Mouse (Mus musculus) liver, embryonic 11.5 days (tissue): ENCODE measurements around the gene Cdkl3. TPM values are rescaled to one million over a fixed set of nuclear protein-coding genes. Genes with fewer than 3 reads are reported as not detected.
"Not testable (repeated sequence)": the region's sequence is repeated elsewhere in the genome, so short reads cannot be mapped to it uniquely, and the experiment has no call there.

Experiments
- ATAC-seq: fragments of 200-750 bp; cut with Nextera tagmentation; replicated peaks from 2 replicates; pipeline ENCODE4 v1.8.0; 2017; ENCODE audit warnings: moderate number of reproducible peaks, mild to moderate bottlenecking, moderate TSS enrichment, moderate library complexity; ENCODE audit not compliant: low FRiP score
- DNase-seq: peaks from one replicate; pipeline ENCODE4 v3.0.0-alpha.2; 2017; ENCODE audit warnings: low spot score
- H3K27ac ChIP-seq: fragments of 300-500 bp; sonication (generic); 2 replicates; pipeline ENCODE4 v1.5.1; 2014; ENCODE audit warnings: mild to moderate bottlenecking, low read depth, low read length, control low read depth
- H3K27me3 ChIP-seq: fragments of 300-500 bp; sonication (generic); replicated peaks from 2 replicates; pipeline ENCODE4 v1.6.1; 2014; ENCODE audit warnings: low read length, mixed read lengths; ENCODE audit not compliant: control insufficient read depth, insufficient read depth
- H3K36me3 ChIP-seq: fragments of 300-500 bp; sonication (generic); 2 replicates; pipeline ENCODE4 v1.6.1; 2014; ENCODE audit warnings: mild to moderate bottlenecking, low read length, moderate library complexity, mixed read lengths; ENCODE audit not compliant: control insufficient read depth, insufficient read depth
- H3K4me1 ChIP-seq: fragments of 300-500 bp; sonication (generic); replicated peaks from 2 replicates; pipeline ENCODE4 v1.6.1; 2014; ENCODE audit warnings: low read length, mixed read lengths; ENCODE audit not compliant: control insufficient read depth, insufficient read depth
- H3K4me2 ChIP-seq: fragments of 300-500 bp; sonication (generic); 2 replicates; pipeline ENCODE4 v1.6.1; 2014; ENCODE audit warnings: mild to moderate bottlenecking, control low read depth, moderate library complexity
- H3K4me3 ChIP-seq: fragments of 300-500 bp; sonication (generic); 2 replicates; pipeline ENCODE4 v1.5.1; 2014; ENCODE audit warnings: low read depth, low read length, control low read depth
- H3K9ac ChIP-seq: fragments of 300-500 bp; sonication (generic); 2 replicates; pipeline ENCODE4 v1.6.1; 2014; ENCODE audit warnings: low read depth, low read length, control low read depth
- H3K9me3 ChIP-seq: fragments of 300-500 bp; sonication (generic); 2 replicates; pipeline ENCODE4 v1.6.1; 2016; ENCODE audit warnings: low read length, inconsistent platforms, mixed read lengths; ENCODE audit not compliant: control insufficient read depth
- WGBS: fragments of 180-500 bp; shearing (Covaris S2); extraction: QIAGEN DNeasy Blood & Tissue Kit; methylation state at CpG from one replicate; pipeline ENCODE4 v1.1.7; 2014; 5-methylcytosine and 5-hydroxymethylcytosine counted together
- polyA plus RNA-seq: library from polyadenylated mRNA; unstranded; fragments of >200 nt; fragmentation: Nextera tagmentation; extraction: Ambion mirVana; gene quantifications from 2 replicates; pipeline ENCODE4 v1.2.1, GENCODE M21; 2014

Cdkl3 gene
- polyA plus RNA-seq, 1 experiment from 2014 or later, result 3.4 TPM

GRCm38 (mm10) chr11:52109421-52109820 lies 105.4 kb downstream of the Cdkl3 start:
- H3K4me3 ChIP-seq, result no peak overlapping the region
- no peak overlapping the region for H3K9ac ChIP-seq
- H3K27ac ChIP-seq, result no peak overlapping the region
- ATAC-seq (no peak), DNase-seq (no peak)
- no peak overlapping the region for H3K4me2 ChIP-seq
- H3K27me3 ChIP-seq, result no peaks in the 10 kb centered on the region
- peaks cover 2% of the 10 kb centered on the region for H3K4me1 ChIP-seq
- 85% methylated on average over 1 of the region's 1 CpGs for WGBS
- peaks cover 2% of the 10 kb centered on the region; the same call in 1 of the 2 replicates for H3K36me3 ChIP-seq
- H3K9me3 ChIP-seq, result no peaks in the 10 kb centered on the region

GRCm38 (mm10) chr11:52115479-52115878 lies 111.5 kb downstream of the Cdkl3 start:
- Histone ChIP-seq H3K4me1 (peaks cover 4% of the 10 kb centered on the region), H3K9ac (no peak overlapping the region), H3K4me3 (no peak overlapping the region), H3K27me3 (no peaks in the 10 kb centered on the region), H3K9me3 (no peaks in the 10 kb centered on the region), H3K27ac (peak overlapping the region; percentile 39), H3K4me2 (peak overlapping the region; percentile 21; the same call in 1 of the 2 replicates), H3K36me3 (peaks cover 48% of the 10 kb centered on the region)
- 68% methylated on average over 3 of the region's 3 CpGs for WGBS
- ATAC-seq (peak; percentile 85), DNase-seq (no peak)

GRCm38 (mm10) chr11:52116117-52116516 lies 112.1 kb downstream of the Cdkl3 start:
- not testable (repeated sequence) for H3K4me1 ChIP-seq, DNase-seq, H3K4me2 ChIP-seq, H3K9ac ChIP-seq, H3K27me3 ChIP-seq, H3K4me3 ChIP-seq, ATAC-seq, H3K9me3 ChIP-seq
- Histone ChIP-seq H3K27ac (peak overlapping the region; percentile 39), H3K36me3 (peaks cover 52% of the 10 kb centered on the region)
- WGBS, result 77% methylated on average over 6 of the region's 6 CpGs

- Histone ChIP-seq H3K9me3 (no peaks in the 10 kb centered on the region), H3K4me1 (peaks cover 4% of the 10 kb centered on the region; the same call in 1 of the 2 replicates), H3K27ac (no peak overlapping the region), H3K4me2 (no peak overlapping the region), H3K9ac (no peak overlapping the region), H3K4me3 (no peak overlapping the region), H3K36me3 (peaks cover 61% of the 10 kb centered on the region), H3K27me3 (no peaks in the 10 kb centered on the region)
- WGBS, result 91% methylated on average over 7 of the region's 7 CpGs
- DNase-seq (no peak), ATAC-seq (no peak)
Observed at GRCm38 (mm10) chr11:52117156-52117555, 113.1 kb downstream of the Cdkl3 start.

- H3K27me3 ChIP-seq, H3K4me3 ChIP-seq, H3K27ac ChIP-seq, DNase-seq, H3K9ac ChIP-seq, H3K9me3 ChIP-seq, ATAC-seq, H3K4me1 ChIP-seq, H3K4me2 ChIP-seq: not testable (repeated sequence)
- peaks cover 73% of the 10 kb centered on the region for H3K36me3 ChIP-seq
Observed at GRCm38 (mm10) chr11:52120415-52120814, 116.4 kb downstream of the Cdkl3 start.

GRCm38 (mm10) chr11:52122045-52122444 lies 118.0 kb downstream of the Cdkl3 start:
- WGBS, result 91% methylated on average over 6 of the region's 6 CpGs

GRCm38 (mm10) chr11:52124468-52124867 lies 120.4 kb downstream of the Cdkl3 start:
- WGBS, result 82% methylated on average over 4 of the region's 4 CpGs
- DNase-seq (no peak), ATAC-seq (peak; percentile 53; the same call in 1 of the 2 replicates)

More at GRCm38 (mm10) chr11:52122045-52122444, 118.0 kb downstream of the Cdkl3 start:
- no peak for ATAC-seq
- no peak for DNase-seq
- Histone ChIP-seq H3K9me3 (no peaks in the 10 kb centered on the region), H3K9ac (no peak overlapping the region), H3K27me3 (no peaks in the 10 kb centered on the region), H3K27ac (no peak overlapping the region), H3K36me3 (peaks cover 63% of the 10 kb centered on the region), H3K4me2 (no peak overlapping the region), H3K4me1 (no peaks in the 10 kb centered on the region), H3K4me3 (no peak overlapping the region)

GRCm38 (mm10) chr11:52127169-52127568 lies 123.1 kb downstream of the Cdkl3 start:
- H3K27me3 ChIP-seq, result no peaks in the 10 kb centered on the region
- WGBS, result 68% methylated on average over 3 of the region's 3 CpGs
- H3K9me3 ChIP-seq, result no peaks in the 10 kb centered on the region
- H3K36me3 ChIP-seq, result peaks cover 18% of the 10 kb centered on the region
- no peak overlapping the region for H3K4me2 ChIP-seq
- no peaks in the 10 kb centered on the region for H3K4me1 ChIP-seq
- ATAC-seq, result no peak
- H3K4me3 ChIP-seq, result no peak overlapping the region
- H3K9ac ChIP-seq, result no peak overlapping the region
- H3K27ac ChIP-seq, result no peak overlapping the region
- DNase-seq, result no peak

More at GRCm38 (mm10) chr11:52124468-52124867, 120.4 kb downstream of the Cdkl3 start:
- Histone ChIP-seq H3K27me3 (no peaks in the 10 kb centered on the region), H3K27ac (no peak overlapping the region), H3K4me1 (no peaks in the 10 kb centered on the region), H3K4me3 (no peak overlapping the region), H3K36me3 (peaks cover 41% of the 10 kb centered on the region), H3K4me2 (no peak overlapping the region), H3K9me3 (no peaks in the 10 kb centered on the region), H3K9ac (no peak overlapping the region)

- H3K9me3 ChIP-seq, result no peaks in the 10 kb centered on the region
- no peaks in the 10 kb centered on the region for H3K4me1 ChIP-seq
- no peak for DNase-seq
- no peak overlapping the region for H3K4me2 ChIP-seq
- WGBS, result 65% methylated on average over 5 of the region's 5 CpGs
- peaks cover 14% of the 10 kb centered on the region for H3K36me3 ChIP-seq
- H3K9ac ChIP-seq, result no peak overlapping the region
- H3K27ac ChIP-seq, result no peak overlapping the region
- H3K4me3 ChIP-seq, result no peak overlapping the region
- peak; percentile 19; the same call in 1 of the 2 replicates for ATAC-seq
- no peaks in the 10 kb centered on the region for H3K27me3 ChIP-seq
Observed at GRCm38 (mm10) chr11:52127760-52128159, 123.7 kb downstream of the Cdkl3 start.
